Mouse (Mus musculus) liver, embryonic 15.5 days (tissue): ENCODE results near the gene Pklr. TPM values are rescaled to one million over a fixed set of nuclear protein-coding genes. Genes with fewer than 3 reads are reported as not detected.

Experiments
- ATAC-seq: fragments of 200-750 bp; cut with Nextera tagmentation; 2 replicates; pipeline ENCODE4 v1.8.0; 2017; ENCODE audit warnings: moderate number of reproducible peaks, mild to moderate bottlenecking, moderate library complexity; ENCODE audit not compliant: insufficient read depth
- H3K27ac ChIP-seq: fragments of 300-500 bp; sonication (generic); replicated peaks from 2 replicates; pipeline ENCODE4 v1.5.1; 2015; ENCODE audit warnings: mild to moderate bottlenecking, inconsistent platforms
- H3K27me3 ChIP-seq: fragments of 300-500 bp; sonication (generic); 2 replicates; pipeline ENCODE4 v1.6.1; 2015; ENCODE audit warnings: mild to moderate bottlenecking, inconsistent platforms
- H3K36me3 ChIP-seq: fragments of 300-500 bp; sonication (generic); replicated peaks from 2 replicates; pipeline ENCODE4 v1.6.1; 2015; ENCODE audit warnings: moderate library complexity, mild to moderate bottlenecking, inconsistent platforms
- H3K4me1 ChIP-seq: fragments of 300-500 bp; sonication (generic); replicated peaks from 2 replicates; pipeline ENCODE4 v1.6.1; 2015; ENCODE audit warnings: inconsistent platforms
- H3K4me2 ChIP-seq: fragments of 300-500 bp; sonication (generic); 2 replicates; pipeline ENCODE4 v1.6.1; 2015; ENCODE audit warnings: moderate library complexity, mild to moderate bottlenecking, inconsistent platforms
- H3K4me3 ChIP-seq: fragments of 300-500 bp; sonication (generic); replicated peaks from 2 replicates; pipeline ENCODE4 v1.5.1; 2015; ENCODE audit warnings: mild to moderate bottlenecking, inconsistent platforms
- H3K9ac ChIP-seq: fragments of 300-500 bp; sonication (generic); 2 replicates; pipeline ENCODE4 v1.6.1; 2015; ENCODE audit warnings: moderate library complexity, mild to moderate bottlenecking, inconsistent platforms
- H3K9me3 ChIP-seq: fragments of 300-500 bp; sonication (generic); replicated peaks from 2 replicates; pipeline ENCODE4 v1.6.1; 2016; ENCODE audit warnings: inconsistent platforms
- WGBS: fragments of 180-500 bp; shearing (Covaris S2); methylation state at CpG from one replicate; pipeline ENCODE4 v1.1.7; 2015; ENCODE audit warnings: mixed read lengths; ENCODE audit not compliant: insufficient replicate concordance; 5-methylcytosine and 5-hydroxymethylcytosine counted together
- polyA plus RNA-seq: library from polyadenylated mRNA; unstranded; fragments of >200 nt; fragmentation: Nextera tagmentation; extraction: Ambion mirVana; gene quantifications from 2 replicates; pipeline ENCODE4 v1.2.1, GENCODE M21; 2015

Pklr gene
- polyA plus RNA-seq, 1 experiment from 2014 or later: 104 TPM

DNA sequence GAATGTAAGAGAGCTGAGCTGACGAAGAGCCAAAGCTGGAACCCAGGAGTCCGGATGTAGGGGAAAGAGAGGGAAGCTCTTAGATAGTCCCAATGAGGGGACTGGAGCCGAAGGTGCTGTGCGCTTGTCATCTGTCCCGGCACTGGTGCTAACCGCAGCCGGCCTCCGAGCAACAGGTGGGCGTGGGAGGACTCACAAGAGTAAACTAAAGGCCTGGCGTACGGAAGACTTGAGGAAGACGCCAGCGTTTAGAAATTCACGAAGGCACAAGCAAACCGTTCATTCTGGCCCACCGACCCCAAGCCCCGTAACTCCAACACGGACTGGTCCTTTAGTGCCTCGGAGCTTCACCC lies 34.5 kb upstream of the Pklr start:
- no peaks in the 10 kb centered on the region for H3K9me3 ChIP-seq
- no peaks in the 10 kb centered on the region for H3K27me3 ChIP-seq
- peak; percentile 44 for ATAC-seq
- H3K27ac ChIP-seq: peak overlapping the region; percentile 84
- H3K4me3 ChIP-seq: peak overlapping the region; percentile 72
- peak overlapping the region; percentile 84 for H3K4me2 ChIP-seq
- WGBS: under 1% methylated on average over 19 of the region's 19 CpGs
- H3K9ac ChIP-seq: peak overlapping the region; percentile 74
- H3K36me3 ChIP-seq: peaks cover 40% of the 10 kb centered on the region
- H3K4me1 ChIP-seq: peaks cover 47% of the 10 kb centered on the region

DNA sequence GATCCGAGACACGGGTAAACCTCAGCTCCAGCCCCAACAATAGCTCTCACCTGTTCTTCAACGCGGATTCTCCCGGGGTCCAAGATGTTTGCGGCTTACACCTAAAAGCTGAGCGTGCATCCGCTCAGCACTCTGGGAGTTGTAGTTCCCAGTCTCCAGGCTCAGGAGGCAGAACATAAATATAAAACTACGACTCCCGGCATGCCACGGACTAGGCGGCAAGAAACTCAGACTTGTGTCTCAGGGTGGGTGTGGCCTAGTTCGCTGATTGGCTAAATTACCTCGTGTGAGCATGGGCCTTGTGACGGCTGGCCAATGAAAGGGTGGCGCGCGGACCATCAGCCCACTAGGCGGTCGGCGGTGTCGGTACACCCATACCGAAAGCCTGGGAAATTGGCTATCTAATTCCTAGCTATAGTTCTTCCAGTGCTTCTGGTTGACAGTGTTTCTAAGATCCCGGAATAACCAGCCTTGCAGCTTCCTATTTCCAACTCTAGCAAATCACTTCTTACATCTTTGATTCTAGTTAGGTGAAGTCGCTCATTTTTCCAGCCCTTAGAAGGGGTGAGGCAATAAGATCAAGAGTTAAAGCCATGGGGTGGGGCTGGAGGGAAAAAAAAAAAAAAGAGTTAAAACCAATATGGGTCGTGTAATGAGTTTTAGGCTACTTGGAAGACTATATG lies 34.0 kb upstream of the Pklr start, which contains the start of gene Fdps:
TSS of gene Fdps (minus strand) at position 148 of the 683 bp plus-strand sequence.
- ATAC-seq: peak; percentile 98
- peaks cover 35% of the 10 kb centered on the region for H3K36me3 ChIP-seq
- peak within 1 kb of the TSS; percentile 74 for H3K9ac ChIP-seq
- peak within 1 kb of the TSS; percentile 72 for H3K4me3 ChIP-seq
- H3K27ac ChIP-seq: peak within 1 kb of the TSS; percentile 84
- H3K4me2 ChIP-seq: peak within 1 kb of the TSS; percentile 84
- no peaks in the 10 kb centered on the region for H3K9me3 ChIP-seq
- WGBS: under 1% methylated on average over 26 of the region's 26 CpGs
- H3K4me1 ChIP-seq: peaks cover 47% of the 10 kb centered on the region
- no peaks in the 10 kb centered on the region for H3K27me3 ChIP-seq

DNA sequence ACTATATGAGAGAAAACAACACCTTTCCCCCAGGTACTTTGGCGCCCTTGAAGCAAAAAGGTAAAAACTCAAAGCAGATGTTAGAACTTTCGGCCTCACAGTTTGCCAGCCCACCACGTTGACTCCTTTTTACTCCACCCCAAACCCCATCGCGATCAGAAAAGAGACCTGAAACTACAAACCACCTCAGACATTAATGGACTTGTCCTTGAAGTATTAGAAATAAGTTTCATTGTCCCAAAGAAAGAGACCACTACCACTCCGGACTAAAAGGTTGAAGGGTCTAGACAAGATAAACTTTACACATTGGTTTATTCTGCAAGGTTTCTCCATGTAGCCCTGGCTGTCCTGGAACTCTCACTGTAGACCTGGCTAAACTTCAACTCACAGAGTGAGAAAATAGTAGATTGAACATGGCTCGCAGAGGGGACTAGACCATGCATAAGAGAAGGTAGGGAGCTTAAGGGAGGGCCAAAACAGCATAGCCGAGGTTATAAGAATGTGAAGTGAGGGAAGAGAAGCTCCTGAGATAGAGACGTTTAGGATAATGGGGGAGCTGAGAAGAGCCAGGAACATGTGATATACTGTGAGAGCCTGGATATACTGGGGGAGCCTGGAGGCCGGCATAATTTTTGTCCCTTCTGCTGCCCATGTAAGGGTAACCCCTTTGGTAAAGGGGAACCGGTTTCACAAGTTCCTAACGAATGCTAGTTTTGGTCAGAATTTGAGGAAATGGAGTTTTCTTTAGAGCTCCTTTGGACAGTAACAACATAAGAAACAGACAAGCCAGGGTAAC lies 33.2 kb upstream of the Pklr start:
- ATAC-seq: no peak
- Histone ChIP-seq H3K9ac (peak overlapping the region; percentile 51), H3K27me3 (no peaks in the 10 kb centered on the region), H3K4me2 (peak overlapping the region; percentile 84), H3K27ac (peak overlapping the region; percentile 82), H3K4me1 (peaks cover 47% of the 10 kb centered on the region), H3K4me3 (peak overlapping the region; percentile 72), H3K36me3 (peaks cover 28% of the 10 kb centered on the region), H3K9me3 (no peaks in the 10 kb centered on the region)
- WGBS: 48% methylated on average over 12 of the region's 12 CpGs

DNA sequence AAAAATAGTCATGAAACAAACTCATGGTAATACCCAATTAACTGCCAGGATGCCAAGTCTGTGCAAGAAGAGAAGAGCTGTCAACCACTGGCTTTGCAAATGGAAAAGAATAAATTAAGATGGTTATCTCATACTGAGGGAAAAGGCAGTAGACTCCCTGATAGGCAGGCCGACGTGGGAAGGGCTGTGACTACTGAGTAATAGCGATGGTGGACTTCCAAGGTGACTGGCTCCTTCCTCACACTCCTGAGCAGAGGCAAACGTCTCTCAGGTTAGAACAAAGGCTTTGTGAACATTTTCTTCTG lies 32.7 kb upstream of the Pklr start:
- Histone ChIP-seq H3K4me1 (peaks cover 47% of the 10 kb centered on the region), H3K9me3 (no peaks in the 10 kb centered on the region), H3K27ac (peak overlapping the region; percentile 82), H3K4me3 (no peak overlapping the region), H3K27me3 (no peaks in the 10 kb centered on the region), H3K9ac (no peak overlapping the region), H3K36me3 (peaks cover 22% of the 10 kb centered on the region), H3K4me2 (no peak overlapping the region)
- ATAC-seq: no peak
- 42% methylated on average over 4 of the region's 4 CpGs for WGBS

DNA sequence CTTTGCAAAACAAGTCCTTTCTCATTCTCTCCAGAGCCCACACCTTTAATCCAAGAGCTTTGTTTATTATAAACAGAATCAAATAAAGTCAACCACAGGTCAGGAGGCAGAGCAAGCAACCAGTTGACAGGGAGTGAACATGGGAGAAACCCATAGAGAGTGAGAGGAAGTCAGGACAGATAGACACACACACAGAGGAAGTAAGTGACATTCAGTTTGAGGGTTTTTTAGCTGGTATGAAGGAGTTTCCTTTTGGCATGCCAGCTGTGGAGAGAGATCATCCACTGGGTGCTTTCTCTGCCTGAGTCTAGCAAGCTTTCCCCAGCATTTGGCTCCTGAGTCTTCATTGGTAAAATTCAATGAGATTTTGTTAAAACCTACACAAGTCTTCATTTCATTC lies 29.1 kb upstream of the Pklr start:
- ATAC-seq: no peak
- H3K27ac ChIP-seq: no peak overlapping the region
- H3K4me1 ChIP-seq: peaks cover 17% of the 10 kb centered on the region
- H3K9ac ChIP-seq: no peak overlapping the region
- no peak overlapping the region for H3K4me3 ChIP-seq
- no peak overlapping the region for H3K4me2 ChIP-seq
- H3K27me3 ChIP-seq: no peaks in the 10 kb centered on the region
- H3K36me3 ChIP-seq: no peaks in the 10 kb centered on the region
- no peaks in the 10 kb centered on the region for H3K9me3 ChIP-seq

DNA sequence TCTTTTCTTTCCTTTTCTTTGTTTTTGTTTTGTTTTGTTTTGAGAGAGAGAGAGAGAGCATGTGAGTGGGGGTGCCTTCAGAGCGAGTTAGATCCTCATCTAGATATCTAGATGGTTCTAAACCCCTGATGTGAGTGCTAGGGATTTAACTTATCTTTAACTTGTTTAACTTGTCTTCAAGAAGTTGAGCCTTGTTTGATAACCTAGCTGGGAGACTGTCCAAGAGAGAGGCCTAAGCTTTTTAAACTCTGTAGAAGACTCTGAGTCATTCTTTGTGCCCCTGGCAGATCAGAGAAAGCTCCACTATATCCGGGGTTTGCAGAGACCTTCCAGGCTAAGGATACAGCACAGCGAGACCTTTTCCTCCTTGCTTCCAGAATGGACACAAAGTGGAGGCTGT lies 28.4 kb upstream of the Pklr start:
- no peaks in the 10 kb centered on the region for H3K9me3 ChIP-seq
- H3K4me1 ChIP-seq: peaks cover 12% of the 10 kb centered on the region
- H3K4me3 ChIP-seq: no peak overlapping the region
- no peak overlapping the region for H3K27ac ChIP-seq
- no peak for ATAC-seq
- no peak overlapping the region for H3K4me2 ChIP-seq
- H3K9ac ChIP-seq: no peak overlapping the region
- H3K36me3 ChIP-seq: no peaks in the 10 kb centered on the region
- WGBS: 45% methylated on average over 3 of the region's 3 CpGs
- no peaks in the 10 kb centered on the region for H3K27me3 ChIP-seq

DNA sequence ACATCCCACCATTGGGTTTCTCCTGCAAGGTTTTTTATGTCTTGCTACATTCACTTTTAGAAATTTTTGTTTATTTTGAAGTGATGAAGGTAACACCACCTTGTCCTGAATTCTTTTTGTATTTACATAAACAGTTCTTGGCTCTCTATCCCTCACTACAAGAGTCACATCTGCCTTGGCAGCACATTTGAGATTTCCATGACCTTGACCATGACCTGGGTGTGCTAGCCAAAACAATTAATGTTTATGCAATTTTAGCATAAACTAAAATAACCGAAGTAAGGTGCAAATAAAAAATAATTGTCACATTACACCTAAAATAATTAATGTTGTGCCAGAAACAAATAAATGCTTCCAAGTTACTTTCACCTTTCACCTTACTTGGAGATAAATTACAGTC lies 27.8 kb upstream of the Pklr start:
- WGBS: 48% methylated on average over 1 of the region's 1 CpGs
- H3K9ac ChIP-seq: no peak overlapping the region
- ATAC-seq: no peak

DNA sequence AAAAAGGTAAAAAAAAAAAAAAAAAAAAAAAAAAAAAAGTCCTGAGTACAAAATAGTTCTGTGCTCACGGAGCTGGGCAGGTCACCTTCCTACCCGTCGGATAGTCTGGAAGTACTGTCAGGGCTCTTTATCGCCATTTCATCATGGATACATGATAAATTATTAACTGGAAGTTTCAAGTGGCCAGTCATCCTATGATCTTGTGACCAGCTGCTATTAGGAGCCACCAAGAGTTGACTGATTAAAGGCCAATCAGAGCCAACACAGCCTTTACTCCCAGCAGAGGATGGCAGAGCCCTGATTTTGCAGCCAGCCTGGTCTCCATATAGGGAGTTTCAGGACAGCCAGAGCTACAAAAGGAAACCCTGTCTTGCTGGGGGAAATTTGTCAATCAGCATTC lies 22.9 kb upstream of the Pklr start:
- Histone ChIP-seq H3K4me1 (peaks cover 31% of the 10 kb centered on the region), H3K36me3 (no peaks in the 10 kb centered on the region), H3K9me3 (no peaks in the 10 kb centered on the region), H3K4me3 (no peak overlapping the region), H3K4me2 (no peak overlapping the region), H3K27ac (peak overlapping the region; percentile 49; the same call in 1 of the 2 replicates), H3K27me3 (no peaks in the 10 kb centered on the region), H3K9ac (no peak overlapping the region)
- peak; percentile 55; the same call in 1 of the 2 replicates for ATAC-seq
- 73% methylated on average over 4 of the region's 4 CpGs for WGBS

More for the DNA sequence above, 27.8 kb upstream of the Pklr start:
- Histone ChIP-seq H3K27ac (no peak overlapping the region), H3K4me1 (peaks cover 6% of the 10 kb centered on the region), H3K27me3 (no peaks in the 10 kb centered on the region), H3K36me3 (no peaks in the 10 kb centered on the region), H3K4me2 (no peak overlapping the region), H3K9me3 (no peaks in the 10 kb centered on the region), H3K4me3 (no peak overlapping the region)

DNA sequence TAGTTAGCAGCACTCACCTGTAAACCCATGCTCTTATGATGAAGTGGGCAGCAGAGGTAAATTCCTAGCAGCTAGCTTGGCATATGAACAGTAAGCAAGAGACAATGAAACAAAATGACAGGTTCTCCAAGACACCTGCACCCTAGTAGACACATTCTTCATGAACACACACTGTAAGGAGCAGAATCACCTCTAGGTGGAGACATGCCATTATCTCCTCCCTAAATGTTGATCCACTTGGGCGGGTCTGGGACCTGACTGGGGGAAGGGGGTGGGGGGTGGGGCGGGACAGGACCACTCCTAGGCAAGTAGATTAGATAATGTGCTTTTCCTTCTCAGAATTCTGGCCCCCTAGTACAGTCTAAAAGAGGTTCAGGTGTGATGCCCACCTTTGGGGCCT lies 20.4 kb upstream of the Pklr start:
- H3K4me3 ChIP-seq: no peak overlapping the region
- H3K9me3 ChIP-seq: no peaks in the 10 kb centered on the region
- no peaks in the 10 kb centered on the region for H3K27me3 ChIP-seq
- H3K36me3 ChIP-seq: no peaks in the 10 kb centered on the region
- 0% methylated on average over 2 of the region's 2 CpGs for WGBS
- H3K4me1 ChIP-seq: peaks cover 31% of the 10 kb centered on the region
- H3K9ac ChIP-seq: no peak overlapping the region
- H3K27ac ChIP-seq: no peak overlapping the region; the same call in 1 of the 2 replicates
- ATAC-seq: peak; percentile 78
- peak overlapping the region; percentile 36; the same call in 1 of the 2 replicates for H3K4me2 ChIP-seq

DNA sequence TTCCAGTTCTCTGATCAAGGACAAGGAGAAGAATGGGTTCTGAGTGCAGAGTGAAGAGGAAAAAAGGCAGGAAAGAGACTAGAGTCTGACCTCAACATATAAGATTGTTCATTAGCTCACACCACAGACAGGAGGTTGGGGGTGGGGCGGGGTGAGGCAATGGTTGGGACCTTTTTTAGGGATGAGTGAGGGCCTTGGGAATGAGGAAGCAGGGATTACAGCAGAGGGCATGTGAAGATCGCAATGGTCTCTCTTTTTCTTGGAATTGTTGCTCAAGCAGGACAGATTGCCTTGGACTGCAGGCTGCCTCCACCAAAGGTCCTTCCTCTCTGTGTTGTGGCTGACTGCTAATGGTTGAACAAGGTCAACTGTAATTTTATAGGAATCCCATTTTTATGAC lies 12.6 kb upstream of the Pklr start:
- Histone ChIP-seq H3K4me2 (no peak overlapping the region), H3K4me1 (peaks cover 19% of the 10 kb centered on the region), H3K36me3 (no peaks in the 10 kb centered on the region), H3K27me3 (no peaks in the 10 kb centered on the region), H3K9ac (no peak overlapping the region), H3K27ac (no peak overlapping the region), H3K9me3 (no peaks in the 10 kb centered on the region), H3K4me3 (no peak overlapping the region)
- 65% methylated on average over 2 of the region's 2 CpGs for WGBS
- ATAC-seq: no peak

DNA sequence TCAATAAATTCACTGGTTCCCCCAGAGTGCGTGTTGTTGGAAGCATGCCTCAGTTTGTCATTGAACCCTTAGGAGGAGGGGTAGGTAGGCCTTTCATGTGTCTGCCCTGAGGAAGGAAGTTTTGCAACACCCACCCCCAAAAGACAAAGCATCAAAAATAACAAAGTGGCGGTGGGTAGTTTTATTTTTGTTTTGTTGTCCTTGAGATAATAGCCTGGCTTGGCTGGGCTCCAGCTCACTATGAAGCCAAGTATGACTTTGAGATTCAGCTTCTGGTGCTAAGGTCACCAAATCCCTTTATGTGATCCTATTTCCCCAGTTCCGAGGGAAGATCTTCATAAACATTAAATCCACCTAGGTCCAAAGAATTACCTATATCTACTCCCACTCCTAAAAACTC lies 11.7 kb upstream of the Pklr start:
- no peak overlapping the region for H3K4me2 ChIP-seq
- H3K27me3 ChIP-seq: no peaks in the 10 kb centered on the region
- no peak overlapping the region for H3K4me3 ChIP-seq
- WGBS: 52% methylated on average over 3 of the region's 3 CpGs
- H3K4me1 ChIP-seq: peaks cover 28% of the 10 kb centered on the region
- no peak overlapping the region; the same call in 1 of the 2 replicates for H3K27ac ChIP-seq
- H3K9me3 ChIP-seq: no peaks in the 10 kb centered on the region
- H3K9ac ChIP-seq: no peak overlapping the region
- ATAC-seq: no peak
- no peaks in the 10 kb centered on the region for H3K36me3 ChIP-seq
